Mouse (Mus musculus): ENCODE data around the gene Scfd2. TPM values are rescaled to one million over a fixed set of nuclear protein-coding genes. Genes with fewer than 3 reads are reported as not detected.

The Scfd2 gene
- polyA plus RNA-seq, 1 experiment from 2014 or later, result 17.2 TPM

DNA sequence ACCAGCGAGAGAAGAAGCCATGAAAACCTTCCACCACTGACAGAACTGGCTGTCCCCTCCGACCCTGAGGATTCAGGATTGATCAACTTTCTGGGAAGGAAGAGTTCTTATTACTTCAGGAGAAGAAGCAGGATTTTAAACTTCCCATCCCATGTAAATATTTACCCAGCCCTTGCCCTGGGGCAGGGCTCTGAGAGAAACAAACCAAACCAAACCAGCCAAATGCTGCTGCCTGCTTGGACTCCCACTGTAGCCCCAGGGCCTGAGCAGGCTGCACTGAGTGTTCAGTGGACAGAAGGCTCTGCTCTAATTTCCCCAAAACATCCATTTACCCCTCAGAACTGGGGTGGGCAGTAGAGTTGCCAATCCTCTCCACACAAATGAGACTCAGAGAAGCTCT, 280.6 kb downstream of the Scfd2 start:
- Histone ChIP-seq H3K4me3 (no peak overlapping the region), H3K27ac (0 out of 2 replicates have a peak overlapping the region, but pooled peaks have one; percentile 76), H3K27me3 (no peaks in the 10 kb centered on the region), H3K36me3 (no peaks in the 10 kb centered on the region), H3K4me1 (peaks cover 45% of the 10 kb centered on the region), H3K9me3 (no peaks in the 10 kb centered on the region), H3K4me2 (no peak overlapping the region), H3K9ac (0 out of 2 replicates have a peak overlapping the region, but pooled peaks have one; percentile 11)
- ATAC-seq (ENCODE audit: insufficient number of reproducible peaks, insufficient read depth, low FRiP score, low TSS enrichment, low read depth), result no peak
- WGBS, result 61% methylated on average over 2 of the region's 2 CpGs

DNA sequence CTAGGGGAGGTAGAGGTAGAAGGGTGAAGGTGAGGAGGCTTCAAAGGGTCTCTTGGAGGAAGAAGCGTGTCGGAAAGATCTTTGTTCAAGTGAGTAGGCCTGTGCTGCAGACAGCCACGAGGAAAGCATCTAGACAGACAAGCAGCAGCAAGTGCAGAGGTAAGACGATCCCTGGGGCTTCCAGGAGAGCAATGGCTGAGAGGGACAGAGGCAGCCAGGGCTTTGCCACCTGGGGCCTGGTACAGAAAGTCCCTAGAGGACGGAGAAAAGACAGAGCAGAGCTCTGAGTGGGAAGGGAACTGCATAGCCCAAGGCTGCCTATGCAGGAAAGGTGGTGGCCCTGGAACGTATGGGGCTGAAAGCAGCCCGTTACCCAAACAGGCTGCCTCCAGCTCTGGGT, 281.3 kb downstream of the Scfd2 start:
- H3K27ac ChIP-seq, result peak overlapping the region; percentile 76
- no peaks in the 10 kb centered on the region for H3K36me3 ChIP-seq
- no peak for ATAC-seq (ENCODE audit: insufficient number of reproducible peaks, insufficient read depth, low FRiP score, low TSS enrichment, low read depth)
- peaks cover 45% of the 10 kb centered on the region for H3K4me1 ChIP-seq
- H3K9ac ChIP-seq, result 0 out of 2 replicates have a peak overlapping the region, but pooled peaks have one; percentile 11
- no peaks in the 10 kb centered on the region for H3K27me3 ChIP-seq
- no peaks in the 10 kb centered on the region for H3K9me3 ChIP-seq
- no peak overlapping the region for H3K4me3 ChIP-seq
- 30% methylated on average over 7 of the region's 7 CpGs for WGBS
- H3K4me2 ChIP-seq, result no peak overlapping the region

DNA sequence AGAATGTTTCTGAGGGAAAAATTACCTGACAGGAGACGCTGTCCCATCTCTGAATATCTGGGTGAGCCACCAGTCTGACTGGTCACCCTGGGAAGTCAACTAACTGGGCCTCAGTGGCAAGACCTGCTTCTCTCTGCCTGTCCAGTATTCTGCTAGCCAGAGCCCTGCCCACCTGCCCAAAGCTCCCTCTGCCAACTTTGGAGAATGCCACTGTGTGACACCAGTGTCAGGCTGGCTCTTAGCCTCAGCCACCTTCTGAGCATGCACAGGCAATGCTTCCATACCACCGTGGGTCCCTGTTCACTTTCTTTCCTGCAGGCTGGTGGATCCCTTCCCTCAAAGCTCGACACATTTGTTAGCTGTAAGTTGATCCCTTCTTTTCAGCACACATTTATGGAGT, 281.8 kb downstream of the Scfd2 start:
- no peak overlapping the region for H3K9ac ChIP-seq

DNA sequence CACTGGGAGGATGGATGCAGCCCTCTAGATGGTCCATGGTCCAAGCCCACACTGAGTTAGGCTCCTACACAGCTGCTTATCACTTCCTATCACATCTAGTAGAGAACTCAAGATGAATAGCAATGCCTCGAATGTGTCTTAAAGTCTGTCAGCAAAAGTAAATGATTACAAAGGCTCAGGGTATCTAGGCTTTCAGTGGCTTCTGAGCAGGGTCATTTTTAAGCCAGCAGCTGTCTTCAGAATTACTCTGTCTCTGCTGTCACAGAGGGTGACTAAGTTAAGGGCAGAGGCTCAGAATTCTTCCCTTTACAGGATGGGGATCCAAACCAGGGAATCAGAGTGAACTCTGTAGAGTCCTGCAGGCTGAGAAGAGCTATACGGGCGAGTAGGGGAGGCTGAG, 284.6 kb downstream of the Scfd2 start:
- 85% methylated on average over 3 of the region's 3 CpGs for whole genome bisulfite sequencing
- no peak for ATAC-seq (ENCODE audit: insufficient number of reproducible peaks, insufficient read depth, low FRiP score, low TSS enrichment, low read depth)
- Histone ChIP-seq H3K4me2 (no peak overlapping the region), H3K4me1 (peaks cover 44% of the 10 kb centered on the region), H3K27me3 (no peaks in the 10 kb centered on the region), H3K27ac (no peak overlapping the region), H3K9ac (no peak overlapping the region), H3K9me3 (no peaks in the 10 kb centered on the region), H3K36me3 (no peaks in the 10 kb centered on the region), H3K4me3 (no peak overlapping the region)

More for the DNA sequence above, 281.8 kb downstream of the Scfd2 start:
- peaks cover 45% of the 10 kb centered on the region for H3K4me1 ChIP-seq
- no peaks in the 10 kb centered on the region for H3K27me3 ChIP-seq
- H3K9me3 ChIP-seq, result no peaks in the 10 kb centered on the region
- WGBS, result 42% methylated on average over 3 of the region's 3 CpGs
- no peak overlapping the region for H3K4me2 ChIP-seq
- no peak overlapping the region for H3K4me3 ChIP-seq
- H3K36me3 ChIP-seq, result no peaks in the 10 kb centered on the region
- no peak for ATAC-seq (ENCODE audit: insufficient number of reproducible peaks, insufficient read depth, low FRiP score, low TSS enrichment, low read depth)
- peak overlapping the region; percentile 76 for H3K27ac ChIP-seq

DNA sequence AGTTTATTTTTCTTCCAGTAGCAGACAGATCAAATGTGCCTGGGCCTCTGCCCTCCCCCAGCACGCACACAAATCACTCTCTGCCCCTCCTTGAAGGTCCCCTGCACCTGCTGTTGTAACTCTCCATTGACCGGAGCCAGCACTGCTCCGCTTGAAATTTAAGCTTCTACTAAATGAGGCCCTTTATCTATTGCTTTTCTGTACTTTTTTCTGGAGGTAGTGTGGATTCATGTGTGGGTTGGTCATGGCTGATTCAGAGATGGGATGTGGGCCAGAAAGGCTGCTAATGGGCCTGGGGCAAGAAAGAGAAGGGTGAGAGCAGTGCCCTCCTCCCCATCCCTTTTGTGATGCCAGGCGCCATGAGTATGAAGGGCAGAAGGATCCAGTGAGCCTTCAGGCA, 285.1 kb downstream of the Scfd2 start:
- 55% methylated on average over 4 of the region's 4 CpGs for WGBS
- no peak overlapping the region for H3K4me3 ChIP-seq
- no peak overlapping the region for H3K4me2 ChIP-seq
- H3K4me1 ChIP-seq, result peaks cover 42% of the 10 kb centered on the region
- H3K9ac ChIP-seq, result no peak overlapping the region
- no peaks in the 10 kb centered on the region for H3K36me3 ChIP-seq
- no peaks in the 10 kb centered on the region for H3K9me3 ChIP-seq
- no peak for ATAC-seq (ENCODE audit: insufficient number of reproducible peaks, insufficient read depth, low FRiP score, low TSS enrichment, low read depth)
- H3K27me3 ChIP-seq, result no peaks in the 10 kb centered on the region
- H3K27ac ChIP-seq, result 0 out of 2 replicates have a peak overlapping the region, but pooled peaks have one; percentile 11

DNA sequence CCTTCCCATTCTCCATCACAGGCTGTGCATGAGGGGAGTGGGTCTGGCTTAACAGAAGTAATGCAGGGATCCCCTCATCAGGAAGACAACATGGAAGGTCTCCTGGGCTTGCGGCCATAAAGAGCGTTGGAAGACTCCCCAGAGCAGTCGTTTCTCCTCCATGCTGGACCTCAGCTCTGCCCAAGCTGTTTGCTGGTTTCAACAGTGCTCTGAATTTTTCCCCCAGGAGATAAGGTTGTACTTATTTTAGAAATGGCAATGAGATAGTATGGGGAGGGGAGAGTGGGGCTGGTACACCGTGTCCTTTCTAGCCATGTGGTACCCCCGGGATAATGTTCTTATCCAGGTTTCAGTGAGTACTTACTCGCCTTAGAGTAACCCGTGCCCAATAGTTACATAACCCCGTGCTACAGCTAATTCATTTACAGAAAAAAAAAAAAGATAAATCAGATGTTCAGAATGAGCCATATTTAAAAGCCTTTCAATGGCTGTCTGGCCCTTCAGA, 285.9 kb downstream of the Scfd2 start:
- Histone ChIP-seq H3K4me2 (no peak overlapping the region), H3K9ac (no peak overlapping the region), H3K4me3 (no peak overlapping the region), H3K27ac (no peak overlapping the region), H3K9me3 (no peaks in the 10 kb centered on the region), H3K4me1 (peaks cover 42% of the 10 kb centered on the region), H3K27me3 (no peaks in the 10 kb centered on the region), H3K36me3 (no peaks in the 10 kb centered on the region)
- no peak for ATAC-seq (ENCODE audit: insufficient number of reproducible peaks, insufficient read depth, low FRiP score, low TSS enrichment, low read depth)
- 88% methylated on average over 8 of the region's 8 CpGs for WGBS

- no peak overlapping the region for H3K4me3 ChIP-seq
- no peak overlapping the region; the same call in 1 of the 2 replicates for H3K27ac ChIP-seq
- no peaks in the 10 kb centered on the region for H3K36me3 ChIP-seq
- WGBS, result 89% methylated on average over 14 of the region's 14 CpGs
- peaks cover 36% of the 10 kb centered on the region for H3K4me1 ChIP-seq
- no peaks in the 10 kb centered on the region for H3K27me3 ChIP-seq
- no peak overlapping the region for H3K9ac ChIP-seq
- H3K4me2 ChIP-seq, result no peak overlapping the region
- ATAC-seq (ENCODE audit: insufficient number of reproducible peaks, insufficient read depth, low FRiP score, low TSS enrichment, low read depth), result no peak
- H3K9me3 ChIP-seq, result no peaks in the 10 kb centered on the region
Observed at GRCm38 (mm10) chr5:74244406-74245019, 287.0 kb downstream of the Scfd2 start.

GRCm38 (mm10) chr5:74242654-74243053, 288.9 kb downstream of the Scfd2 start:
- no peaks in the 10 kb centered on the region for H3K36me3 ChIP-seq
- 83% methylated on average over 3 of the region's 3 CpGs for WGBS
- H3K4me1 ChIP-seq, result peaks cover 34% of the 10 kb centered on the region
- H3K27me3 ChIP-seq, result no peaks in the 10 kb centered on the region
- H3K4me3 ChIP-seq, result no peak overlapping the region
- no peak overlapping the region for H3K4me2 ChIP-seq
- no peak overlapping the region for H3K27ac ChIP-seq
- ATAC-seq (ENCODE audit: insufficient number of reproducible peaks, insufficient read depth, low FRiP score, low TSS enrichment, low read depth), result no peak
- no peak overlapping the region for H3K9ac ChIP-seq
- H3K9me3 ChIP-seq, result no peaks in the 10 kb centered on the region

DNA sequence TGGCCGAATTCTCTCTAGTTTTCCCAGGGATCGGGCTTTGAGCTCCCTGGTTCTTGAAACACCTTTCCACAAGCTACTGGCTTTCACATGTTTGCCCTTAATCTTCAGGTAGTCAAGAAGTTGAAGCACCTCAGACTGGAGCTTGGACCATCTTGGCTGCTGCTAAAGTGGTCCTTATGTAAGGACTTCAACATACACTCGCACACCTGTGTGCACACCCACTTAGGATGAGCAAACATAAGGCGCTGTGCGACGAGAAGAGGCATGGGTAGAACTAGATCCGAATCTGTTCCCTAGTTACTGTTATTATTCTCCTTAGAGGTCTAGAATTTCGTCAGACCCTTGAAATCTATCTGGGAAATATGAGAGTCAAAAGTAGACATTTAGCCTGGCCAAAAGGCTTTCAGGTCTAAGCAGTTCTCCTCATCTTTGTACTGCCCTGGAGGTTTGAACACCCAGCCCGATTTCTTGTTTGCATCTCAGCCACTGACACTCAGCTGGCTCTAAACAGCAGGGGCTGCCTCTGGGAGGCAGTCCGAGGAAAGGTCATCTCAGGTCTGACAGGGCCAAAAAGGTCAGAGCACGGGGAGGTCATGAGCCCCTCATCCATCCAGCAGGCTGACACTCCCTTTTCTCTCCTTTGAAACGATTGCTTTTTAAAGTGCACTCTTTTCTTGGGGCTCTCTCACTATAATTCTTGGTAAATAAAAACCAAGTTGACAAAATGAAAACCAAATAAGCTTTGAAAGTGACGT, 290.5 kb downstream of the Scfd2 start:
- WGBS, result 51% methylated on average over 13 of the region's 13 CpGs
- Histone ChIP-seq H3K36me3 (no peaks in the 10 kb centered on the region), H3K9ac (no peak overlapping the region), H3K4me3 (no peak overlapping the region), H3K4me2 (no peak overlapping the region), H3K9me3 (no peaks in the 10 kb centered on the region), H3K4me1 (peaks cover 26% of the 10 kb centered on the region), H3K27me3 (no peaks in the 10 kb centered on the region), H3K27ac (no peak overlapping the region)
- no peak for ATAC-seq (ENCODE audit: insufficient number of reproducible peaks, insufficient read depth, low FRiP score, low TSS enrichment, low read depth)

GRCm38 (mm10) chr5:74240298-74240697, 291.3 kb downstream of the Scfd2 start:
- WGBS, result 73% methylated on average over 8 of the region's 8 CpGs
- Histone ChIP-seq H3K9me3 (no peaks in the 10 kb centered on the region), H3K27me3 (no peaks in the 10 kb centered on the region), H3K4me1 (peaks cover 24% of the 10 kb centered on the region; the same call in 1 of the 2 replicates), H3K4me2 (no peak overlapping the region), H3K36me3 (no peaks in the 10 kb centered on the region), H3K4me3 (no peak overlapping the region), H3K9ac (no peak overlapping the region), H3K27ac (no peak overlapping the region)
- ATAC-seq (ENCODE audit: insufficient number of reproducible peaks, insufficient read depth, low FRiP score, low TSS enrichment, low read depth), result no peak

DNA sequence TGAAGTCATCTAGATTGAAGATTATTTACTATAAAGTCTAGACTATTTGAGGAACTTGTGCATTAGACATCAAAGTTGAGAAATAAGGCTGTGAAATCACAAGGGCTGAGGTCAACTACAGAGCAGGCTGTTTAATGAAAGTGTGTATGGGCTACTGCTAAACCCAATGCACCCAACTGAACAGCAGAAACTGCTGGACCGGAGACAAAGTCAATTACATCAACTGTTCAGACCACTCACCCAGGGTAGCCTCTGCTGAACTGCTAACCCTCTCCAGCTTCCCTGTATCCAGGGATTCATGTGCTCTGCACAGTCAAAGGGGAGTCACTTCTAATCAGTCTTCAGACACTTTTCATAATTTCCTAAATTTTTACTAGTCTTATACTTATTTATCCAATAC, 292.2 kb downstream of the Scfd2 start:
- Histone ChIP-seq H3K27me3 (no peaks in the 10 kb centered on the region), H3K4me3 (no peak overlapping the region), H3K36me3 (no peaks in the 10 kb centered on the region), H3K9ac (no peak overlapping the region), H3K9me3 (no peaks in the 10 kb centered on the region), H3K4me1 (peaks cover 21% of the 10 kb centered on the region; the same call in 1 of the 2 replicates), H3K27ac (no peak overlapping the region), H3K4me2 (no peak overlapping the region)
- ATAC-seq (ENCODE audit: insufficient number of reproducible peaks, insufficient read depth, low FRiP score, low TSS enrichment, low read depth), result no peak
- 87% methylated on average over 1 of the region's 1 CpGs for WGBS

GRCm38 (mm10) chr5:74233808-74234207, 297.8 kb downstream of the Scfd2 start:
- Histone ChIP-seq H3K4me1 (peaks cover 17% of the 10 kb centered on the region), H3K27me3 (no peaks in the 10 kb centered on the region), H3K27ac (no peak overlapping the region), H3K4me3 (no peak overlapping the region), H3K9ac (no peak overlapping the region), H3K9me3 (no peaks in the 10 kb centered on the region), H3K36me3 (no peaks in the 10 kb centered on the region), H3K4me2 (no peak overlapping the region)
- WGBS, result 91% methylated on average over 7 of the region's 7 CpGs
- ATAC-seq (ENCODE audit: insufficient number of reproducible peaks, insufficient read depth, low FRiP score, low TSS enrichment, low read depth), result no peak

Data from embryonic facial prominence, embryonic 13.5 days (tissue).